In the genomic region with DNA sequence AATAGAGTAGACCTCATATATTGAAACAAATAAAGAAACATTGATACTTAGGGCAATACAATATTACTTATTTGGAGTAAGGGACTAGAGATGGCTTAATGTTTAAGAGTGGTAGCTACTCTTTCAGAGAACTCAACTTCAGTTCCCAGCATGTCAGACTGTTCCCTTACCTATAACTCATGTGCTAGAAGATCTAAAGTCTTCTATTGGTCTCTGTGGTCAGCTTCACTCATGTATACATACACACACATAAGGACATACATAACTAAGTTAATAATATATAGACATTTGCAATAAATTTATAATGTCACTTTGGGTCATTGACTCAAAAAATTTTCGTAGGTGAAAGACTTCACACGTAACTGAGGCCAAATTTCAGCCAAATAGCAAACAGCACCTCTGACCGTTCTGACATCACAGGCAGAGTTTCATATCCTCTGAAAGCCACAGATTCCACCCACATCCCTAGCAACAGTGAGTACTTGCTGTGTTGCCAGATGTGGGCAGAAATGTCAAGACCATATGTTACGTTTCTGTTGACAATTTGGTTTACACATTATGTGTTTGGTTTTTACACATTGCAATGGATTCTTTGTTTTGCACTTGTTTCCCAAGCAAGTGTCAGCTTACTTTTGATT, we compare ENCODE assay signal across 24 mouse cellular contexts. TPM values are rescaled to one million over a fixed set of nuclear protein-coding genes. Genes with fewer than 3 reads are reported as not detected.
DNase-seq lines count a peak whose midpoint lies in the region; ATAC-seq and TF ChIP-seq lines count a peak whose summit lies in the region.
"Had no signal": no experiment of that assay in that cellular context is flagged by ENCODE, and none has a peak within 500 bp of the region (broad histone marks: within the 10 kb centered on the region; RNA-seq: fewer than 3 reads in every experiment).

No protein-coding gene starts in this region.

- no peak for TF ChIP-seq CTCF in spleen, adult 2 months (IDR thresholded peaks at IDR 0.05; ENCODE audit: extremely low read depth, insufficient read depth, insufficient read length, insufficient replicate concordance)

- 11% methylated on average over 4 of the region's 4 CpGs for WGBS in spleen, adult 2 months

- no peak overlapping the region for H3K27ac ChIP-seq in spleen, adult 2 months (ENCODE audit: insufficient read depth, low read length)
- H3K27ac ChIP-seq: embryonic facial prominence, embryonic 13.5 days; kidney, embryonic 15.5 days; limb, embryonic 12.5 days; macrophage; neural tube, embryonic 13.5 days had no signal

- H3K36me3 ChIP-seq in spleen, adult 2 months (ENCODE audit: control insufficient read depth, insufficient read depth, low read length) = no peaks in the 10 kb centered on the region
- H3K36me3 ChIP-seq: embryonic facial prominence, embryonic 13.5 days; G1E; kidney, embryonic 15.5 days; limb, embryonic 12.5 days; neural tube, embryonic 13.5 days had no signal

- H3K4me3 ChIP-seq in spleen, adult 2 months (ENCODE audit: extremely low read depth, insufficient read depth, insufficient read length) = no peak overlapping the region
- H3K4me3 ChIP-seq: embryonic facial prominence, embryonic 13.5 days; kidney, embryonic 15.5 days; limb, embryonic 12.5 days; neural tube, embryonic 13.5 days had no signal

- no peaks in the 10 kb centered on the region for H3K27me3 ChIP-seq in spleen, adult 2 months (ENCODE audit: control insufficient read depth, insufficient read depth, low read length)
- H3K27me3 ChIP-seq: embryonic facial prominence, embryonic 13.5 days; kidney, embryonic 15.5 days; limb, embryonic 12.5 days; neural tube, embryonic 13.5 days had no signal

- peak; percentile 4 to 63 for DNase-seq in spleen, adult 2 months (ENCODE audit: low read depth in 1 of 2, low spot score in 2 of 2)
- DNase-seq in spleen, adult 18-20 months = no peak
- peak; percentile 69 for DNase-seq in T-cell, adult 2 months (ENCODE audit: low spot score)
- no peak for DNase-seq in cerebellum, postnatal 25 days
- DNase-seq in thymus, postnatal 14 days = no peak
- no peak for DNase-seq in layer of hippocampus, adult 18-20 months (ENCODE audit: low spot score in 2 of 2)
- DNase-seq: adrenal gland, postnatal 36 days; cerebellum, postnatal 36 days; gastrocnemius, postnatal 10 days; heart, postnatal 4 days; midbrain, embryonic 14.5 days had no signal

- H3K4me1 ChIP-seq in spleen, adult 2 months (ENCODE audit: control insufficient read depth, insufficient read depth, insufficient read length) = no peaks in the 10 kb centered on the region
- H3K4me1 ChIP-seq: embryonic facial prominence, embryonic 13.5 days; kidney, embryonic 15.5 days; limb, embryonic 12.5 days; neural tube, embryonic 13.5 days had no signal

- peak; percentile 96 for ATAC-seq in megakaryocyte, adult 5-6 weeks (ENCODE audit: poor library complexity, severe bottlenecking)
- ATAC-seq: inflammation-experienced regulatory T-cells, adult 6 months had no signal

- TF ChIP-seq POLR2A in spleen, adult 2 months (IDR thresholded peaks at IDR 0.05; ENCODE audit: low read depth, low read length) = no peak

RNA-seq across cellular contexts. Expression of gene Klri2, which starts 6.9 kb away (rescaled TPM):
- polyA plus RNA-seq in spleen, adult 2 months (2012; rRNA removed) = 0.40 and 0.83 TPM in 2 replicates
- 1.7 and 4.2 TPM in 2 replicates for total RNA-seq in megakaryocyte, adult 5-6 weeks (2015)
- 1.8 and 3.4 TPM in 2 replicates for total RNA-seq in megakaryocyte, adult 5-6 weeks (2017)
- total RNA-seq in layer of hippocampus, adult 18-20 months (2021) = not detected
- total RNA-seq: adrenal gland, postnatal 36 days; gastrocnemius, postnatal 10 days; heart, postnatal 4 days; layer of hippocampus, adult 8-10 months; left cerebral cortex, adult 8-10 months had no signal
- polyA plus RNA-seq: embryonic facial prominence, embryonic 13.5 days; G1E; heart, embryonic 11.5 days; inflammation-experienced regulatory T-cells, adult 6 months; kidney, embryonic 15.5 days; limb, embryonic 12.5 days; midbrain, embryonic 14.5 days; neural tube, embryonic 13.5 days; small intestine, adult 2 months had no signal

RNA-seq across cellular contexts. Expression of gene Klri1, which starts 30.2 kb away (rescaled TPM):
- polyA plus RNA-seq in spleen, adult 2 months (2012; rRNA removed) = 0.53 and 0.74 TPM in 2 replicates
- total RNA-seq in megakaryocyte, adult 5-6 weeks (2015) = 0.33 TPM in 1 of 2 replicates, not detected in the other
- not detected in 2 replicates for total RNA-seq in megakaryocyte, adult 5-6 weeks (2017)
- not detected for total RNA-seq in layer of hippocampus, adult 18-20 months (2021)
- total RNA-seq: adrenal gland, postnatal 36 days; G1E; gastrocnemius, postnatal 10 days; heart, postnatal 4 days; layer of hippocampus, adult 8-10 months; left cerebral cortex, adult 8-10 months had no signal
- polyA plus RNA-seq: embryonic facial prominence, embryonic 13.5 days; G1E; heart, embryonic 11.5 days; limb, embryonic 12.5 days; macrophage; midbrain, embryonic 14.5 days; neural tube, embryonic 13.5 days; small intestine, adult 2 months had no signal

RNA-seq across cellular contexts. Expression of gene Gm156, which starts 36.9 kb away (rescaled TPM):
- not detected in 2 replicates for polyA plus RNA-seq in spleen, adult 2 months (2012; rRNA removed)
- total RNA-seq in megakaryocyte, adult 5-6 weeks (2015) = not detected in 2 replicates
- total RNA-seq in megakaryocyte, adult 5-6 weeks (2017) = not detected in 2 replicates
- total RNA-seq in layer of hippocampus, adult 18-20 months (2021) = not detected
- total RNA-seq: adrenal gland, postnatal 36 days; G1E; gastrocnemius, postnatal 10 days; heart, postnatal 4 days; layer of hippocampus, adult 8-10 months; left cerebral cortex, adult 8-10 months had no signal
- polyA plus RNA-seq: embryonic facial prominence, embryonic 13.5 days; G1E; heart, embryonic 11.5 days; inflammation-experienced regulatory T-cells, adult 6 months; kidney, embryonic 15.5 days; limb, embryonic 12.5 days; liver, embryonic 16.5 days; macrophage; midbrain, embryonic 14.5 days; neural tube, embryonic 13.5 days; small intestine, adult 2 months had no signal

Comparison
In these comparisons a context has a peak if more than half of its experiments do, and no peak if none do; other contexts are left out.
1. DNase-seq: peak in spleen, adult 2 months (2 of 2) and T-cell, adult 2 months (single experiment); none in spleen, adult 18-20 months (0 of 2), cerebellum, postnatal 25 days (0 of 2), thymus, postnatal 14 days (single experiment) and layer of hippocampus, adult 18-20 months (0 of 2).